30 mouse cellular contexts compared by ENCODE assay signal in genomic region chr14:75184069-75184790, GRCm38 (mm10). TPM values are rescaled to one million over a fixed set of nuclear protein-coding genes. Genes with fewer than 3 reads are reported as not detected.
A peak's percentile ranks its signal among the peaks of the same experiment; 100 is the strongest.
DNase-seq lines count a peak whose midpoint lies in the region; ATAC-seq lines count a peak whose summit lies in the region.
"Had no signal": no experiment of that assay in that cellular context is flagged by ENCODE, and none has a peak within 500 bp of the region (broad histone marks: within the 10 kb centered on the region; RNA-seq: fewer than 3 reads in every experiment).

No protein-coding gene starts in this region.

- intact Hi-C loops in heart, postnatal 14 days (cut with DNase I): no loop called here

- 86% methylated on average over 4 of the region's 4 CpGs for WGBS in heart, embryonic 10.5 days
- 75% methylated on average over 4 of the region's 4 CpGs for WGBS in liver, embryonic 13.5 days (ENCODE audit: insufficient replicate concordance)
- WGBS in liver, embryonic 11.5 days: 89% methylated on average over 4 of the region's 4 CpGs

- no peak overlapping the region for H3K9ac ChIP-seq in liver, embryonic 13.5 days
- H3K9ac ChIP-seq in liver, embryonic 11.5 days (ENCODE audit: low read depth, low read length): no peak overlapping the region
- H3K9ac ChIP-seq: limb, embryonic 15.5 days; lung, embryonic 14.5 days; midbrain, embryonic 13.5 days; stomach, embryonic 15.5 days had no signal

- H3K36me3 ChIP-seq in heart, embryonic 10.5 days: no peaks in the 10 kb centered on the region
- no peaks in the 10 kb centered on the region for H3K36me3 ChIP-seq in liver, embryonic 13.5 days
- no peaks in the 10 kb centered on the region for H3K36me3 ChIP-seq in liver, embryonic 11.5 days (ENCODE audit: control insufficient read depth, insufficient read depth, low read length)
- H3K36me3 ChIP-seq: embryonic facial prominence, embryonic 10.5 days; G1E; limb, embryonic 15.5 days; midbrain, embryonic 13.5 days; stomach, embryonic 15.5 days had no signal

- no peak overlapping the region for H3K27ac ChIP-seq in heart, embryonic 10.5 days
- H3K27ac ChIP-seq in liver, embryonic 13.5 days: 0 out of 2 replicates have a peak overlapping the region, but pooled peaks have one; percentile 5
- H3K27ac ChIP-seq in liver, embryonic 11.5 days (ENCODE audit: low read depth, low read length): no peak overlapping the region
- H3K27ac ChIP-seq: embryonic facial prominence, embryonic 10.5 days; heart, adult 2 months; limb, embryonic 15.5 days; midbrain, embryonic 13.5 days; stomach, embryonic 15.5 days had no signal

- H3K4me3 ChIP-seq in heart, embryonic 10.5 days: no peak overlapping the region
- no peak overlapping the region for H3K4me3 ChIP-seq in liver, embryonic 13.5 days (replicated peaks)
- H3K4me3 ChIP-seq in liver, embryonic 11.5 days (ENCODE audit: low read depth, low read length): no peak overlapping the region
- H3K4me3 ChIP-seq: embryonic facial prominence, embryonic 10.5 days; heart, adult 2 months; limb, embryonic 15.5 days; midbrain, embryonic 13.5 days; stomach, embryonic 15.5 days had no signal

- 0 out of 2 replicates have a peak, but pooled peaks have one; percentile 22 for ATAC-seq in liver, embryonic 13.5 days (ENCODE audit: low read depth)
- ATAC-seq in liver, embryonic 11.5 days (replicated peaks; ENCODE audit: low FRiP score): no peak
- ATAC-seq: midbrain, embryonic 13.5 days had no signal

- no peaks in the 10 kb centered on the region for H3K9me3 ChIP-seq in heart, embryonic 10.5 days
- no peaks in the 10 kb centered on the region for H3K9me3 ChIP-seq in liver, embryonic 13.5 days (replicated peaks)
- H3K9me3 ChIP-seq in liver, embryonic 11.5 days (ENCODE audit: control insufficient read depth, low read length): no peaks in the 10 kb centered on the region
- H3K9me3 ChIP-seq: embryonic facial prominence, embryonic 10.5 days; G1E; limb, embryonic 15.5 days; midbrain, embryonic 13.5 days; stomach, embryonic 15.5 days had no signal

- H3K27me3 ChIP-seq in heart, embryonic 10.5 days (ENCODE audit: insufficient read depth, poor library complexity, severe bottlenecking): no peaks in the 10 kb centered on the region
- H3K27me3 ChIP-seq in liver, embryonic 13.5 days: no peaks in the 10 kb centered on the region
- H3K27me3 ChIP-seq in liver, embryonic 11.5 days (replicated peaks; ENCODE audit: control insufficient read depth, insufficient read depth, low read length): no peaks in the 10 kb centered on the region
- H3K27me3 ChIP-seq: limb, embryonic 15.5 days; midbrain, embryonic 13.5 days; stomach, embryonic 15.5 days had no signal

- DNase-seq in heart, embryonic 10.5 days (ENCODE audit: low spot score): peak; percentile 64
- DNase-seq in heart, postnatal 14 days: no peak
- no peak for DNase-seq in liver, embryonic 13.5 days
- no peak for DNase-seq in liver, embryonic 11.5 days (ENCODE audit: low spot score)
- peak; percentile 31 for DNase-seq in T-cell, adult 2 months (ENCODE audit: low spot score)
- peak; percentile 33 for DNase-seq in naive thymus-derived CD4-positive, alpha-beta T cell, adult 2 months (ENCODE audit: low read depth)
- DNase-seq in adrenal gland, postnatal 36 days: no peak
- DNase-seq: adrenal gland, postnatal 14 days; cerebellum, adult 8-10 months; gastrocnemius, postnatal 10 days; heart, adult 2 months; lung, embryonic 14.5 days; right cerebral cortex, postnatal 14 days; spleen, adult 18-20 months; thymus, adult 18-20 months had no signal

- no peak overlapping the region for H3K4me2 ChIP-seq in liver, embryonic 13.5 days
- H3K4me2 ChIP-seq in liver, embryonic 11.5 days: no peak overlapping the region
- H3K4me2 ChIP-seq: limb, embryonic 15.5 days; lung, embryonic 14.5 days; midbrain, embryonic 13.5 days; stomach, embryonic 15.5 days had no signal

- H3K4me1 ChIP-seq in heart, embryonic 10.5 days: peaks cover 13% of the 10 kb centered on the region
- peaks cover 71% of the 10 kb centered on the region for H3K4me1 ChIP-seq in liver, embryonic 13.5 days (replicated peaks)
- H3K4me1 ChIP-seq in liver, embryonic 11.5 days (replicated peaks; ENCODE audit: control insufficient read depth, insufficient read depth, low read length): peaks cover 31% of the 10 kb centered on the region
- H3K4me1 ChIP-seq: embryonic facial prominence, embryonic 10.5 days; limb, embryonic 15.5 days; midbrain, embryonic 13.5 days; stomach, embryonic 15.5 days had no signal

RNA-seq across cellular contexts. Expression of gene Lcp1, which starts 53.3 kb away (rescaled TPM):
- 25.5 and 30.8 TPM in 2 replicates for polyA plus RNA-seq in heart, embryonic 10.5 days (2016; fragmentation: Nextera tagmentation; extraction: Ambion mirVana)
- total RNA-seq in heart, postnatal 14 days (2021): 10 to 100 TPM; 13.5 to 17.9 TPM
- polyA plus RNA-seq in liver, embryonic 13.5 days (2015; fragmentation: Nextera tagmentation; extraction: Ambion mirVana): 29.3 and 37.6 TPM in 2 replicates
- 44.3 and 50.4 TPM in 2 replicates for polyA plus RNA-seq in liver, embryonic 11.5 days (2014; fragmentation: Nextera tagmentation; extraction: Ambion mirVana)
- total RNA-seq in adrenal gland, postnatal 36 days (2021): 10 to 100 TPM; 13.8 to 16.9 TPM

RNA-seq across cellular contexts. Expression of gene Lrrc63, which starts 53.5 kb away (rescaled TPM):
- polyA plus RNA-seq in heart, embryonic 10.5 days (2016; fragmentation: Nextera tagmentation; extraction: Ambion mirVana): 0.13 TPM in 1 of 2 replicates, not detected in the other
- not detected for total RNA-seq in heart, postnatal 14 days (2021)
- polyA plus RNA-seq in liver, embryonic 13.5 days (2015; fragmentation: Nextera tagmentation; extraction: Ambion mirVana): not detected in 2 replicates
- polyA plus RNA-seq in liver, embryonic 11.5 days (2014; fragmentation: Nextera tagmentation; extraction: Ambion mirVana): 0.06 TPM in 1 of 2 replicates, not detected in the other
- not detected for total RNA-seq in adrenal gland, postnatal 36 days (2021)
- total RNA-seq: adrenal gland, postnatal 14 days; common myeloid progenitor, adult 5-6 weeks; G1E; gastrocnemius, postnatal 10 days; heart, adult 2 months; layer of hippocampus, postnatal 14 days had no signal
- polyA plus RNA-seq: C2C12; embryonic facial prominence, embryonic 10.5 days; G1E; kidney, embryonic 16.5 days; large intestine, adult 2 months; limb, embryonic 15.5 days; neural tube, embryonic 14.5 days; stomach, embryonic 15.5 days had no signal

RNA-seq across cellular contexts. Expression of gene Cpb2, which starts 57.9 kb away (rescaled TPM):
- polyA plus RNA-seq in heart, embryonic 10.5 days (2016; fragmentation: Nextera tagmentation; extraction: Ambion mirVana): 0.22 and 5.8 TPM in 2 replicates
- not detected for total RNA-seq in heart, postnatal 14 days (2021)
- 68.2 and 89.7 TPM in 2 replicates for polyA plus RNA-seq in liver, embryonic 13.5 days (2015; fragmentation: Nextera tagmentation; extraction: Ambion mirVana)
- 44.2 and 44.5 TPM in 2 replicates for polyA plus RNA-seq in liver, embryonic 11.5 days (2014; fragmentation: Nextera tagmentation; extraction: Ambion mirVana)
- total RNA-seq in adrenal gland, postnatal 36 days (2021): not detected
- total RNA-seq: common myeloid progenitor, adult 5-6 weeks; G1E; gastrocnemius, postnatal 10 days; heart, adult 2 months; layer of hippocampus, postnatal 14 days; left cerebral cortex, postnatal 14 days; megakaryocyte progenitor cell, adult 5-6 weeks had no signal
- polyA plus RNA-seq: C2C12; embryonic facial prominence, embryonic 10.5 days; forebrain, embryonic 11.5 days; G1E; heart, adult 2 months; hindbrain, embryonic 11.5 days; large intestine, adult 2 months; lung, embryonic 14.5 days had no signal

Comparison
In these comparisons a context has a peak if more than half of its experiments do, and no peak if none do; other contexts are left out.
1. DNase-seq: peak in heart, embryonic 10.5 days (single experiment), T-cell, adult 2 months (single experiment) and naive thymus-derived CD4-positive, alpha-beta T cell, adult 2 months (single experiment); none in heart, postnatal 14 days (0 of 2), liver, embryonic 13.5 days (single experiment), liver, embryonic 11.5 days (single experiment) and adrenal gland, postnatal 36 days (0 of 2).